Mouse (Mus musculus) heart, postnatal 10 days (tissue): ENCODE measurements around the gene Gm11037. TPM values are rescaled to one million over a fixed set of nuclear protein-coding genes. Genes with fewer than 3 reads are reported as not detected.
A peak's percentile ranks its signal among the peaks of the same experiment; 100 is the strongest.

Experiments
- DNase-seq, 2 experiments: peaks; one replicate each; pipeline ENCODE4 v3.0.0; 2021
- intact Hi-C: fragments of 180-260 bp; cut with DNase I; formaldehyde crosslinking; loops from one replicate; pipeline ENCODE4 v1.15.1; 2025
- total RNA-seq, 2 experiments: library from RNA; stranded (reverse); gene quantifications; 2 replicates each; pipeline ENCODE4 v1.2.3; 2021

The Gm11037 gene
- total RNA-seq, 2 experiments from 2014 or later = not detected

DNA sequence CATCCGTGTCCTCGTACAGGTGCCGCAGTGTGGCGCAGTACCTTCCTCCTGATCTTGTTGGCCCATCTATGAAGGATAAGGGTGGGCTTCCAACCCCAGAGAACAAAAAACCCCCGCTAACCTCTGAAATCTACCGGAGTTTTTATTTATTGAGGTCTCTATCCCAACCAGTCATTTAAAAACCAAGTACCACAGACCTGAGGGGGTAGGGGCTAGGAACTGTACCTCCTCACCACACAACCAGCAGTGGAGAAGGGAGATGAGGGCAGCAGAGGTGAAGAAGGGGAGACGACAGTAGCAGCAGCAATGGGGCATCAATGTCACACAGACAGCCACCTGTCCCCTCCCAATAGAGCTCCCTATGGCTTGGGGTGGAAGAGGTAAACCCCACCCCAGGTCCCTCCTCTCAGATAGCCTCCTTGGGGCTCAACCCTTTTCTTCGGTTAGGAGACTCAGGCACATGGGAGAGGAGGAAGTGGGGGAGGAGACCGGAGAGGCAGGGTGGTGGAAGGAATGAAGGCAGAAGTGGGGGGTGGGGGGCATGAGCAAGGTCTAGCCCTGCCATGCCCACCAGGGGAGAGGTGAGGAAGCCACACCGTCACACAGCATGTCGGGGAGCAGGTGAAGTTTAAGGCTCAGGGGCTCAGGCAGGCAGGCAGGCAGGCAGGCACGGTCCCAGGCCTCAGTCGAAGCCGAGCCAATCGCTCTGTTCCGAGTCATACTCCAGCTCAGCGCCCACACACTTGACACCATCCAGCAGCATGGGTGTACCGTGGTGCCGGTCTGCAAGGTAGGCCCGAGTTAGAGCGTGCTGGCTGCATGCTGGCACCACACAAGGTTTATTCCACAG, 13.1 kb downstream of the Gm11037 start:
- no peak for DNase-seq

GRCm38 (mm10) chr2:131147043-131147365, 13.7 kb downstream of the Gm11037 start:
- DNase-seq = no peak
- intact Hi-C loops = no loop called here

More for the DNA sequence above, 13.1 kb downstream of the Gm11037 start:
- intact Hi-C loops = no loop called here

- no peak for DNase-seq
Measured at GRCm38 (mm10) chr2:131148353-131149253, 15.3 kb downstream of the Gm11037 start.

GRCm38 (mm10) chr2:131149254-131149578, 15.9 kb downstream of the Gm11037 start:
- DNase-seq = no peak
- intact Hi-C loops = no loop called here

More at GRCm38 (mm10) chr2:131148353-131149253, 15.3 kb downstream of the Gm11037 start:
- intact Hi-C loops = no loop called here

GRCm38 (mm10) chr2:131152166-131152730, 19.0 kb downstream of the Gm11037 start:
- intact Hi-C loops = no loop called here
- DNase-seq = no peak

DNA sequence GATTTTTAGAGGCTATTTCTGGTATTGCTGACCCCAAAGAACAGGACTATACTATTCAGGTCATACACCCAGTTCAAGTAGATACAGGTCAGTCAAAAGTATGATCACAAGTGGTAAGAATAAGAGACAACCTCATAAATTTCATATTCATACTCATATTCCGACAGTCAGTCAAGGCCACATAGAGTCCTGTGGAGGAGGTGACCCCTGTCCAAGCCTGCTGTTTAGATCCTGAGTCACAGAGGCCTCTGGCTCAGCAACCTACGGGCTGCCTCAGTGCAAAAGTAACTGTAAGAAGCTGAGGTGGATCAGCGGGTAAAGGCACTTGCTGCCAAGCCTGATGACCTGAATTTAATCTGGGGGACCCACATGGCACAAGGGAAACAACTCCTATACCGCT, 20.7 kb downstream of the Gm11037 start:
- intact Hi-C loops = no loop called here

GRCm38 (mm10) chr2:131156987-131157386, 23.7 kb downstream of the Gm11037 start:
- intact Hi-C loops = no loop called here
- DNase-seq = no peak

More for the DNA sequence above, 20.7 kb downstream of the Gm11037 start:
- no peak for DNase-seq

- DNase-seq = no peak
- intact Hi-C loops = no loop called here
Measured at GRCm38 (mm10) chr2:131159491-131159910, 26.2 kb downstream of the Gm11037 start.

GRCm38 (mm10) chr2:131159938-131160581, 26.8 kb downstream of the Gm11037 start, which contains the start of gene 1700037H04Rik:
TSS of gene 1700037H04Rik (minus strand) at chr2:131160081.
- intact Hi-C loops = loop anchor here (1.0 to 10.0 kb wide), 4 partner anchors 19 to 195 kb away; no protein-coding TSS in a partner anchor
- DNase-seq = peak; percentile 97 to 98

- intact Hi-C loops = loop anchor here (1.0 to 10.0 kb wide), 4 partner anchors 18 to 196 kb away; no protein-coding TSS in a partner anchor
- peak; percentile 65 to 67 for DNase-seq
Measured at GRCm38 (mm10) chr2:131160671-131161111, 27.4 kb downstream of the Gm11037 start.

DNA sequence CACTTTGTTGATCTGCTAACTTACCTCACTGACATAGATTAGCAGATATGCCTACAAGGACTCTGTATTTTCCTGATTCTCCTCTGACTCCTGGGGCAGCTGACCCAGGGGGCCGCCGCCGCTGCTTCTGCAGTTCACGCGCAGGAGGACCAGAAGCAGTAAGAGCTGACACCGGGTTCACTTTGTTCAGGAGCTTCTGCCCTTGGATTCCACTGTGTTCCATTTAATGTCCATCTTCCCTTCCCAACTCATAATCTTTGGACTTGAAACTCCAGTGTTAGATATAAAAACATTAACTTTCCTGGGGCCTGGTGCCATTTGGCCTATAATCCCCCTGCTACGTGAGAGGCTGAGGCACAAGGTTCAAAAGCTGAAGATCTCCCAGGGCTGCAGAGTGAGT, 30.6 kb downstream of the Gm11037 start:
- intact Hi-C loops = loop anchor here (10.0 kb wide), 1 partner anchor 199 kb away; no protein-coding TSS in a partner anchor

DNA sequence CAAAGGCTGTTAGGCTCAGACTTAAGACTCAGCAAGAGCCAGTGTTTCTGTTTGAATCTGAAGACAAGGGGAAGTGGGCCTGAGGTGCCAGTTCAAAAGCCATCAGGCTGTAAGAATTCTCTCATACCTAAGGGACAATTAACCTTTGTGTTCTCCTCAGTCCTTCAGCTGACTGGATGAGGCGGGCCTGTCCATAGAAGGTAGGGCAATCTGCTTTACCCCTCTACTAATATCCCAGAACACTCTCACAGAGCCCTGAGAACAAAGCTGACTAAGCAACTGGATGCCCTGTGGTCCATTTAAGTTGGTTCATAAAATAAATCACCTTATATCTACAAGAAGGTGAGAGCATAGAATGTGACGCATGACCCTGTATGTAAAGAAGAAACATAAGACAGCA, 32.9 kb downstream of the Gm11037 start:
- intact Hi-C loops = loop anchor here (10.0 kb wide), 1 partner anchor 201 kb away; no protein-coding TSS in a partner anchor

More for the DNA sequence above, 30.6 kb downstream of the Gm11037 start:
- DNase-seq = no peak

DNA sequence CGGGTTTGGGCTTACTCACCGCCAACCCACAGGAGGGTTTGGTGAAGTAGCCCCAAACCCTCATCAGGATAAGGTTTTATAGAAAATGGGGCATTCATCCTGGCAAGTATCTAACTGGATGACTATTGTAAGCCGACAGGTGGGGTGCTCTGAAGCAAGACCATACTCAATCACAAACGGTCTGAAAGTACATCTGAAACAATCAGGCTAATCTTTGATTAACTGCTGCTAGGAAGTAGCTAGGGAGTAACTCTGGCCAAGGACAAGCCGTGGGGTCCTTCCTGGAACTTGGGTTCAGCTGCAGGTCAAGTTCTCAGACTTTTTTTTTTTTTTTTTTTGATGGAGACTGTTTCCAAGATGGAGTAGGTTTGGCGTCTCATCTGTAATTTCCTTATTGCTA, 34.7 kb downstream of the Gm11037 start:
- intact Hi-C loops = loop anchor here (10.0 kb wide), 1 partner anchor 203 kb away; no protein-coding TSS in a partner anchor
- DNase-seq = no peak

More for the DNA sequence above, 32.9 kb downstream of the Gm11037 start:
- DNase-seq = no peak

GRCm38 (mm10) chr2:131168914-131169313, 35.6 kb downstream of the Gm11037 start:
- DNase-seq = no peak
- intact Hi-C loops = loop anchor here (10.0 kb wide), 1 partner anchor 204 kb away; no protein-coding TSS in a partner anchor

GRCm38 (mm10) chr2:131170936-131171335, 37.6 kb downstream of the Gm11037 start:
- DNase-seq = no peak
- intact Hi-C loops = no loop called here

GRCm38 (mm10) chr2:131171401-131172104, 38.3 kb downstream of the Gm11037 start:
- DNase-seq = peak; percentile 61 to 67
- intact Hi-C loops = no loop called here

- intact Hi-C loops = no loop called here
- DNase-seq = no peak
Measured at GRCm38 (mm10) chr2:131172322-131172721, 39.0 kb downstream of the Gm11037 start.

DNA sequence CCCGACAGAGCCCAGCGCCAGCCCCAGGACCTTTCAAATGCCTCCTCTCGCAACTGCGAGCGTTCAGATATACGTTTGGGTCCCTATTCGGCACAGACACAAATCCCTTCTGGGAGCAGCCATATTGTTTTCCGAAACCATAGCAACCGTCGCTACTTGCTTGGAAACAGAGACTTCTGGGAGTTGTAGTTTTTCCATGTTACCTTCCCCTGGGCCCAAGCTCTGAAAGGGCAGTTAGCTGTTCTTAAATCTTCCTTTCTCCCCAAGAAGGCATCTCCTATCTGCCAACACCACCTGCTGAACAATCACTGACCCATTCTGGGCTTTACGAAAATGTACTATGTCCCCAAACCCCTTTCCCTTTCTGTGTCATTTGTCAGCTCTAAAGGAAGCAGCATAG, 41.4 kb downstream of the Gm11037 start:
- intact Hi-C loops = no loop called here
- peak; percentile 76 to 80 for DNase-seq

- no peak for DNase-seq
- intact Hi-C loops = no loop called here
Measured at GRCm38 (mm10) chr2:131175286-131175944, 42.1 kb downstream of the Gm11037 start.
